In the genomic region with DNA sequence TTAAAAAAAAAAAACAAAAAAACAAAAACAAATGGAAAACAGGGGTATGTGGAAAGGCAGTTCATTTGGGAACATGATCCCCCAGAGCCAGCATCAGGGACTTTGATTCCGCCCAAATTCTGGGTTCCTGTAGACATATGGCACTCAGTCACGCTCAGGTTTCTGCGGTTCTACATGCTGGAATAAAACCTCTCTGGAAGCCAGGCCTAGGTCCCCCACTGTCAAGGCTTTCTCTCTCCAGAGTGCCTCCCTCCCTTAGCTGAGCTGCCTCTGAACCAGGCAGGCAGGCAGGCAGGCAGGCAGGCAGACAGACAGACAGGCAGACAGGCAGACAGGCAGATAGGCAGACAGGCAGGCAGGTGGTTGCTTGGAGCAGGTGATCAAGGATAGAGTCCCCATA, we compare ENCODE assay signal across 22 mouse cellular contexts. TPM values are rescaled to one million over a fixed set of nuclear protein-coding genes. Genes with fewer than 3 reads are reported as not detected.
DNase-seq lines count a peak whose midpoint lies in the region; ATAC-seq and TF ChIP-seq lines count a peak whose summit lies in the region.
"Had no signal": no experiment of that assay in that cellular context is flagged by ENCODE, and none has a peak within 500 bp of the region (broad histone marks: within the 10 kb centered on the region; RNA-seq: fewer than 3 reads in every experiment).

No protein-coding gene starts in this region.

- H3K4me2 ChIP-seq in embryonic facial prominence, embryonic 14.5 days (ENCODE audit: low read depth, low read length): no peak overlapping the region
- H3K4me2 ChIP-seq in intestine, postnatal 0 days (replicated peaks; ENCODE audit: low read depth): no peak overlapping the region
- H3K4me2 ChIP-seq: heart, embryonic 12.5 days; limb, embryonic 15.5 days; lung, embryonic 14.5 days; midbrain, embryonic 12.5 days had no signal

- no peak overlapping the region for H3K4me3 ChIP-seq in layer of hippocampus, adult 2 months
- H3K4me3 ChIP-seq in embryonic facial prominence, embryonic 14.5 days (ENCODE audit: low read depth, low read length): no peak overlapping the region
- no peak overlapping the region for H3K4me3 ChIP-seq in intestine, postnatal 0 days (ENCODE audit: low read depth, low read length)
- H3K4me3 ChIP-seq: heart, embryonic 12.5 days; limb, embryonic 15.5 days; midbrain, embryonic 12.5 days had no signal

- no peak overlapping the region for H3K9ac ChIP-seq in embryonic facial prominence, embryonic 14.5 days (ENCODE audit: low read depth, low read length)
- no peak overlapping the region for H3K9ac ChIP-seq in intestine, postnatal 0 days (ENCODE audit: low read depth, low read length)
- H3K9ac ChIP-seq: heart, embryonic 12.5 days; limb, embryonic 15.5 days; liver, embryonic 14.5 days; lung, embryonic 14.5 days; midbrain, embryonic 12.5 days had no signal

- H3K9me3 ChIP-seq in embryonic facial prominence, embryonic 14.5 days (ENCODE audit: control insufficient read depth, low read length): no peaks in the 10 kb centered on the region
- H3K9me3 ChIP-seq in intestine, postnatal 0 days (ENCODE audit: control insufficient read depth): no peaks in the 10 kb centered on the region
- H3K9me3 ChIP-seq: heart, embryonic 12.5 days; limb, embryonic 15.5 days; midbrain, embryonic 12.5 days had no signal

- ATAC-seq in embryonic facial prominence, embryonic 14.5 days (ENCODE audit: low read depth): no peak
- ATAC-seq in intestine, postnatal 0 days: no peak
- ATAC-seq: forebrain, embryonic 16.5 days had no signal

- H3K27me3 ChIP-seq in embryonic facial prominence, embryonic 14.5 days (replicated peaks; ENCODE audit: control insufficient read depth, insufficient read depth, low read length): no peaks in the 10 kb centered on the region
- no peaks in the 10 kb centered on the region for H3K27me3 ChIP-seq in intestine, postnatal 0 days (replicated peaks; ENCODE audit: control insufficient read depth, insufficient read depth, low read length)
- H3K27me3 ChIP-seq: heart, embryonic 12.5 days; limb, embryonic 15.5 days; midbrain, embryonic 12.5 days had no signal

- 64% methylated on average over 3 of the region's 3 CpGs for WGBS in embryonic facial prominence, embryonic 14.5 days
- 96% methylated on average over 3 of the region's 3 CpGs for WGBS in intestine, postnatal 0 days

- DNase-seq in layer of hippocampus, adult 2 months (ENCODE audit: low spot score in 2 of 2): no peak
- DNase-seq in layer of hippocampus, postnatal 25 days (ENCODE audit: extremely low spot score in 1 of 2, low spot score in 1 of 2): no peak
- DNase-seq in cerebellum, postnatal 14 days: peak; percentile 61 to 73
- peak; percentile 65 for DNase-seq in embryonic facial prominence, embryonic 14.5 days (ENCODE audit: low spot score)
- no peak for DNase-seq in right cerebral cortex, postnatal 36 days (ENCODE audit: low spot score in 2 of 2)
- no peak for DNase-seq in spleen, postnatal 10 days (ENCODE audit: low spot score in 2 of 2)
- DNase-seq in adrenal gland, adult (ENCODE audit: inconsistent age in 2 of 2, low spot score in 1 of 2): no peak
- DNase-seq: adrenal gland, postnatal 36 days; gastrocnemius, postnatal 14 days; heart, adult 18-20 months; heart, postnatal 10 days; kidney, adult 11 months; kidney, postnatal 10 days; layer of hippocampus, postnatal 36 days; lung, embryonic 14.5 days; thymus, postnatal 36 days had no signal

- no peak for TF ChIP-seq CTCF in layer of hippocampus, adult 2 months (conservative IDR thresholded peaks at IDR 0.05)
- TF ChIP-seq CTCF in intestine, postnatal 0 days (IDR thresholded peaks at IDR 0.05; ENCODE audit: low read depth): no peak

- H3K27ac ChIP-seq in layer of hippocampus, adult 2 months: peak overlapping the region; percentile 11; the same call in 1 of the 2 replicates
- peak overlapping the region; percentile 66; the same call in 1 of the 2 replicates for H3K27ac ChIP-seq in embryonic facial prominence, embryonic 14.5 days (replicated peaks; ENCODE audit: low read depth, low read length)
- H3K27ac ChIP-seq in intestine, postnatal 0 days (ENCODE audit: low read depth, low read length): no peak overlapping the region
- H3K27ac ChIP-seq: liver, embryonic 14.5 days; midbrain, embryonic 12.5 days had no signal

- H3K4me1 ChIP-seq in embryonic facial prominence, embryonic 14.5 days (ENCODE audit: control insufficient read depth, insufficient read depth, low read length): peaks cover 46% of the 10 kb centered on the region
- no peaks in the 10 kb centered on the region for H3K4me1 ChIP-seq in intestine, postnatal 0 days (replicated peaks; ENCODE audit: control insufficient read depth, insufficient read depth, low read length)
- H3K4me1 ChIP-seq: midbrain, embryonic 12.5 days had no signal

- H3K36me3 ChIP-seq in embryonic facial prominence, embryonic 14.5 days (ENCODE audit: control insufficient read depth, insufficient read depth, low read length): peaks cover 31% of the 10 kb centered on the region; the same call in 1 of the 2 replicates
- H3K36me3 ChIP-seq in intestine, postnatal 0 days (ENCODE audit: control insufficient read depth, insufficient read depth): peaks cover 51% of the 10 kb centered on the region

RNA-seq across cellular contexts. Expression of gene Pqlc2, which starts 40.3 kb away (rescaled TPM):
- 10 to 100 TPM; 12.5 to 13.3 TPM for total RNA-seq in layer of hippocampus, adult 2 months (2021)
- total RNA-seq in layer of hippocampus, postnatal 25 days (2021): 10 to 100 TPM; 11.6 to 12.3 TPM
- polyA plus RNA-seq in embryonic facial prominence, embryonic 14.5 days (2014; fragmentation: Nextera tagmentation; extraction: Ambion mirVana): 10.9 and 12.3 TPM in 2 replicates
- 92.6 and 95.9 TPM in 2 replicates for polyA plus RNA-seq in intestine, postnatal 0 days (2015; fragmentation: Nextera tagmentation; extraction: Ambion mirVana)

RNA-seq across cellular contexts. Expression of gene Akr7a5, which starts 40.4 kb away (rescaled TPM):
- 10 to 100 TPM; 31.6 to 32.9 TPM for total RNA-seq in layer of hippocampus, adult 2 months (2021)
- 10 to 100 TPM; 30.5 to 37.9 TPM for total RNA-seq in layer of hippocampus, postnatal 25 days (2021)
- 68.6 and 78.9 TPM in 2 replicates for polyA plus RNA-seq in embryonic facial prominence, embryonic 14.5 days (2014; fragmentation: Nextera tagmentation; extraction: Ambion mirVana)
- 226 and 259 TPM in 2 replicates for polyA plus RNA-seq in intestine, postnatal 0 days (2015; fragmentation: Nextera tagmentation; extraction: Ambion mirVana)

Comparison
In these comparisons a context has a peak if more than half of its experiments do, and no peak if none do; other contexts are left out.
1. DNase-seq: peak in cerebellum, postnatal 14 days (2 of 2) and embryonic facial prominence, embryonic 14.5 days (single experiment); none in layer of hippocampus, adult 2 months (0 of 2), layer of hippocampus, postnatal 25 days (0 of 2), right cerebral cortex, postnatal 36 days (0 of 2), spleen, postnatal 10 days (0 of 2) and adrenal gland, adult (0 of 2).